Comparison of ENCODE assay signal across 20 mouse cellular contexts in the genomic region with DNA sequence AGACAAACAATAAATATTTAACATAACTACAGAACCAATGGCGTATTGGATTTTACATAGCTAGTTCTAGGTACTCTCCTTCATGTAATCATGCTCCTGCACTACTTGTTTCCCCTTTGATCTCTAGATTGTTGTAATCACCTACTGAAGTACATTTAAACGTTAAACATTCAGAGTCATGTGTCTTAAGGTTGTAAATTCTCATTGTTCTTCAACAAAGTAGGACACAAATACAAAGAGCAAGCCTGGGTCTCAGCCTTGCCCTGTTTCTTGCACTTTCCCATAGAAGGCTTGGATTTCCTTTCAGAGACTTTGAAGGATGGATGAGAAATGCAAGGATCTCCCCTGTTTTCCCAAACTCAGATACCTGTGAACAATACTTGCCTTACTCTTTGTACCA.
DNase-seq lines count a peak whose midpoint lies in the region; ATAC-seq and TF ChIP-seq lines count a peak whose summit lies in the region.
"Had no signal": no experiment of that assay in that cellular context is flagged by ENCODE, and none has a peak within 500 bp of the region (broad histone marks: within the 10 kb centered on the region; RNA-seq: fewer than 3 reads in every experiment).

No protein-coding gene starts in this region.

- TF ChIP-seq POLR2A in embryonic fibroblast, embryonic 13.5 days (IDR thresholded peaks at IDR 0.05; ENCODE audit: low read depth, low read length), result no peak

- H3K4me3 ChIP-seq in embryonic fibroblast, embryonic 13.5 days (ENCODE audit: insufficient read depth, low read length), result no peak overlapping the region
- H3K4me3 ChIP-seq in intestine, embryonic 16.5 days (ENCODE audit: low read length), result no peak overlapping the region
- H3K4me3 ChIP-seq: embryonic facial prominence, embryonic 13.5 days; embryonic facial prominence, embryonic 15.5 days; forebrain, embryonic 13.5 days; forebrain, embryonic 15.5 days had no signal

- no peaks in the 10 kb centered on the region for H3K36me3 ChIP-seq in intestine, embryonic 16.5 days (ENCODE audit: control insufficient read depth, insufficient read depth, low read length)
- H3K36me3 ChIP-seq: embryonic facial prominence, embryonic 15.5 days; forebrain, embryonic 15.5 days had no signal

- no peak overlapping the region for H3K9ac ChIP-seq in intestine, embryonic 16.5 days (ENCODE audit: low read depth, low read length)
- H3K9ac ChIP-seq: embryonic facial prominence, embryonic 13.5 days; embryonic facial prominence, embryonic 15.5 days; forebrain, embryonic 13.5 days; forebrain, embryonic 15.5 days; forebrain, postnatal 0 days had no signal

- H3K27ac ChIP-seq in embryonic fibroblast, embryonic 13.5 days (ENCODE audit: insufficient read depth, low read length), result 0 out of 2 replicates have a peak overlapping the region, but pooled peaks have one; percentile 25
- no peak overlapping the region for H3K27ac ChIP-seq in intestine, embryonic 16.5 days (ENCODE audit: low read length)
- H3K27ac ChIP-seq: embryonic facial prominence, embryonic 13.5 days; embryonic facial prominence, embryonic 15.5 days; forebrain, embryonic 13.5 days; forebrain, embryonic 15.5 days had no signal

- no peak for DNase-seq in right cerebral cortex, postnatal 14 days
- DNase-seq in spleen, postnatal 4 days (ENCODE audit: low spot score in 2 of 2), result no peak
- no peak for DNase-seq in left cerebral cortex, adult 9 months (ENCODE audit: low spot score in 2 of 2)
- DNase-seq: adrenal gland, adult 8-10 months; adrenal gland, postnatal 14 days; adrenal gland, postnatal 36 days; cerebellum, adult 11-12 months; cerebellum, adult 2 months; cerebellum, adult 9-10 months; cerebellum, postnatal 10 days; cerebellum, postnatal 25 days; embryo, embryonic 11 days; forebrain, postnatal 0 days had no signal

- WGBS in intestine, embryonic 16.5 days, result 42% methylated on average over 2 of the region's 2 CpGs

- ATAC-seq in intestine, embryonic 16.5 days, result peak; percentile 77
- ATAC-seq: activated CD4-positive, CD25-positive, alpha-beta regulatory T cell, adult 4 months; forebrain, embryonic 13.5 days; forebrain, embryonic 15.5 days; forebrain, postnatal 0 days had no signal

- H3K4me2 ChIP-seq in intestine, embryonic 16.5 days (ENCODE audit: low read depth, low read length), result no peak overlapping the region
- H3K4me2 ChIP-seq: embryonic facial prominence, embryonic 13.5 days; embryonic facial prominence, embryonic 15.5 days; forebrain, embryonic 13.5 days; forebrain, embryonic 15.5 days had no signal

- H3K9me3 ChIP-seq in intestine, embryonic 16.5 days (ENCODE audit: control insufficient read depth, low read length), result no peaks in the 10 kb centered on the region
- H3K9me3 ChIP-seq: embryonic facial prominence, embryonic 13.5 days; embryonic facial prominence, embryonic 15.5 days; forebrain, embryonic 13.5 days; forebrain, embryonic 15.5 days had no signal

- no peak for TF ChIP-seq CTCF in embryonic fibroblast, embryonic 13.5 days (IDR thresholded peaks at IDR 0.05; ENCODE audit: borderline replicate concordance, insufficient read depth, low read length)

- H3K4me1 ChIP-seq in embryonic fibroblast, embryonic 13.5 days (ENCODE audit: control insufficient read depth, insufficient read depth, low read length), result 0 out of 2 replicates have a peak, but pooled peaks cover 2% of the 10 kb centered on the region
- no peaks in the 10 kb centered on the region for H3K4me1 ChIP-seq in intestine, embryonic 16.5 days (ENCODE audit: control insufficient read depth, insufficient read depth, low read length)
- H3K4me1 ChIP-seq: embryonic facial prominence, embryonic 15.5 days had no signal

- H3K27me3 ChIP-seq in intestine, embryonic 16.5 days (replicated peaks; ENCODE audit: control insufficient read depth, insufficient read depth, low read length), result no peaks in the 10 kb centered on the region
- H3K27me3 ChIP-seq: embryonic facial prominence, embryonic 13.5 days; embryonic facial prominence, embryonic 15.5 days; forebrain, embryonic 13.5 days; forebrain, embryonic 15.5 days had no signal
